Mouse (Mus musculus) lung, postnatal 0 days (tissue): ENCODE data around the gene Slc2a9.

Experiments used
- CTCF ChIP-seq: IDR thresholded peaks from 2 replicates; pipeline ENCODE4 v1.5.1; 2016; ENCODE audit warnings: antibody characterized with exemption, mild to moderate bottlenecking
- EP300 ChIP-seq: IDR thresholded peaks from 2 replicates; pipeline ENCODE4 v1.6.1; 2016; ENCODE audit warnings: antibody characterized with exemption, mild to moderate bottlenecking, control low read depth

DNA sequence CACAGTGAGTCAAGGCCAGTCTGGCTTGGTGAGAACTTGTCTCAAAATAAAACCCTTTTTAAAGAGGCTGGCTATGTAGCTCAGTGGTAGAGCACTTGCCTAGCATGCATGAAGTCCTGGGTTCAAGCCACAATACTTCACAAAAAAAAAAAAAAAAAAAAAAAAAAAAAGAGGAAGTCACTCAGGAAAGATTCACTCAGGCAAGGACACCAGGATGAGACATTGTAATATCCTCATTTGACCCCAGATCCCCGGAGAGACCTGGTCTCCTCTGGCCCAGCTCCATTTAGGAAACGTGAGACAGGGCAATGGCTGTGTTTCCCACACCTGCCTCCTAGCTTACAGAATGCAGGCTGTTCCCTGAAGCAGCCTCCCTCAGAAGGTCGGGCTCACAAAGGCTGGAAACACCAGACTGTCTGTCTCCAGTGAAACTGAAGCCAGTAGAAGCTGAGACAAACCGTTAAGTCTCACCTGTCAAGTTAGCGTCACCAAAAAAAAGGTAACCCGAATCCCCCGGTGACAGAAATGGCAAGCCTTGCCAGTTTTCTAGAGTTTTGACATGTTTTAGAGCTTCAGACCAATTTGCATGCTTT is 19.3 kb downstream of the Slc2a9 start:
- no peak for TF ChIP-seq CTCF
- no peak for TF ChIP-seq EP300
